Mouse (Mus musculus): ENCODE data around the gene Tmem204. TPM values are rescaled to one million over a fixed set of nuclear protein-coding genes. Genes with fewer than 3 reads are reported as not detected.

Gene Tmem204
- polyA plus RNA-seq, 1 experiment from 2014 or later, result 25.8 TPM

- Histone ChIP-seq H3K4me2 (ENCODE audit: low read depth, low read length) (peak overlapping the region; percentile 45), H3K9ac (ENCODE audit: low read depth, low read length) (peak overlapping the region; percentile 56)
- WGBS, result 58% methylated on average over 13 of the region's 13 CpGs
These were observed 5.5 kb downstream of the Tmem204 start for GRCm38 (mm10) chr17:25077771-25078372.

GRCm38 (mm10) chr17:25076906-25077305 is 6.5 kb downstream of the Tmem204 start:
- Histone ChIP-seq H3K36me3 (ENCODE audit: control insufficient read depth, insufficient read depth, low read length) (no peaks in the 10 kb centered on the region), H3K9ac (ENCODE audit: low read depth, low read length) (no peak overlapping the region), H3K4me3 (ENCODE audit: low read length) (no peak overlapping the region), H3K9me3 (ENCODE audit: control insufficient read depth, low read length) (no peaks in the 10 kb centered on the region), H3K4me2 (ENCODE audit: low read depth, low read length) (no peak overlapping the region), H3K4me1 (ENCODE audit: control insufficient read depth, insufficient read depth, low read length) (peaks cover 19% of the 10 kb centered on the region), H3K27ac (ENCODE audit: low read length) (no peak overlapping the region), H3K27me3 (replicated peaks; ENCODE audit: control insufficient read depth, insufficient read depth, low read length) (no peaks in the 10 kb centered on the region)
- no peak for ATAC-seq
- 86% methylated on average over 4 of the region's 4 CpGs for whole genome bisulfite sequencing

More at GRCm38 (mm10) chr17:25077771-25078372, 5.5 kb downstream of the Tmem204 start:
- Histone ChIP-seq H3K27me3 (replicated peaks; ENCODE audit: control insufficient read depth, insufficient read depth, low read length) (no peaks in the 10 kb centered on the region), H3K36me3 (ENCODE audit: control insufficient read depth, insufficient read depth, low read length) (no peaks in the 10 kb centered on the region), H3K9me3 (ENCODE audit: control insufficient read depth, low read length) (no peaks in the 10 kb centered on the region), H3K4me1 (ENCODE audit: control insufficient read depth, insufficient read depth, low read length) (peaks cover 25% of the 10 kb centered on the region), H3K27ac (ENCODE audit: low read length) (peak overlapping the region; percentile 62), H3K4me3 (ENCODE audit: low read length) (peak overlapping the region; percentile 43)
- ATAC-seq, result no peak

DNA sequence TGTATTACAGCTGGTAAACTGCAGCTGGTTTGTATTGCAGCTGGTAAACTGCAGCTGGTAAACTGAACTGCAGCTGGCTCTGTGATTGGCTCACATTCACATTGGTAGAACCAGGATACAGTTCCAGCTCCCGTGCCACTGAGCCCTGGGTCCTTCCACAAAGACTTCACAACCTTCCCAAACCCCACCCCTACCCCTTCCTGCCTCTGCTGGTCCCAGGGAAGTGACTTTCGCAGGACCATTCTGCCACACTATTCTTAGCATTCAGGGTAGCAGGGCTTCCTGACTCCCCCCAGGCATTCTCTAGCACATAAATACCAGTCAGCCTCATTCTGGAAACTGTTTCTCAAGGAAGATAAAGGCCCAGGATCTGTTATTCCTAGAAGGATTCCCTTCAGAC is 14.7 kb downstream of the Tmem204 start:
- Histone ChIP-seq H3K9ac (ENCODE audit: low read depth, low read length) (no peak overlapping the region), H3K4me2 (ENCODE audit: low read depth, low read length) (no peak overlapping the region), H3K27ac (ENCODE audit: low read length) (no peak overlapping the region), H3K4me1 (ENCODE audit: control insufficient read depth, insufficient read depth, low read length) (no peaks in the 10 kb centered on the region), H3K27me3 (replicated peaks; ENCODE audit: control insufficient read depth, insufficient read depth, low read length) (no peaks in the 10 kb centered on the region), H3K36me3 (ENCODE audit: control insufficient read depth, insufficient read depth, low read length) (no peaks in the 10 kb centered on the region), H3K9me3 (ENCODE audit: control insufficient read depth, low read length) (no peaks in the 10 kb centered on the region), H3K4me3 (ENCODE audit: low read length) (no peak overlapping the region)
- WGBS, result 70% methylated on average over 2 of the region's 2 CpGs
- ATAC-seq, result no peak

DNA sequence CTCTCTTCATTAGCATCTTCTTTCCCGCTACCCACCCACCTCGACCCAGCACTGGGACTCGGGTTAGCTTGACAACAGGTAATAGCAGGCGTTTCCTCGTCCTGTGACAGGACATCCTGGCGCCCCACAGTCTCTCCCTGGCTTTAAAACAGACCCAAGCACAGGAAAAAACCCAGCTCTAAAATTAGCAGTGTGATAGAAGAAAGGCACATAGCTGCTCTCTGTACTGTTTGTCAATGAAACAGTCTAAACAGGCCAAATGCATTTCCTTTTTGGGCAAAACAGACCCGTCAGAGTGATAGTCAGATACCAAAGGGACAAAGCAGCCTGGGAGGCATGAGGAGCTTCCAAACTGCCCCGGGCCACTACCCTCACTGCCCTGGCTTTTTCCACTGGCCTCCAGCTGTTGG is 15.9 kb downstream of the Tmem204 start:
- Histone ChIP-seq H3K36me3 (ENCODE audit: control insufficient read depth, insufficient read depth, low read length) (no peaks in the 10 kb centered on the region), H3K27me3 (replicated peaks; ENCODE audit: control insufficient read depth, insufficient read depth, low read length) (no peaks in the 10 kb centered on the region), H3K9me3 (ENCODE audit: control insufficient read depth, low read length) (no peaks in the 10 kb centered on the region), H3K9ac (ENCODE audit: low read depth, low read length) (no peak overlapping the region), H3K4me2 (ENCODE audit: low read depth, low read length) (no peak overlapping the region), H3K27ac (ENCODE audit: low read length) (peak overlapping the region; percentile 49), H3K4me3 (ENCODE audit: low read length) (no peak overlapping the region), H3K4me1 (ENCODE audit: control insufficient read depth, insufficient read depth, low read length) (no peaks in the 10 kb centered on the region)
- 67% methylated on average over 8 of the region's 8 CpGs for WGBS
- no peak for ATAC-seq

- H3K9me3 ChIP-seq (ENCODE audit: control insufficient read depth, low read length), result no peaks in the 10 kb centered on the region
- H3K4me3 ChIP-seq (ENCODE audit: low read length), result no peak overlapping the region
- H3K27me3 ChIP-seq (replicated peaks; ENCODE audit: control insufficient read depth, insufficient read depth, low read length), result no peaks in the 10 kb centered on the region
- 95% methylated on average over 7 of the region's 7 CpGs for WGBS
- H3K4me1 ChIP-seq (ENCODE audit: control insufficient read depth, insufficient read depth, low read length), result no peaks in the 10 kb centered on the region
- H3K4me2 ChIP-seq (ENCODE audit: low read depth, low read length), result no peak overlapping the region
- ATAC-seq, result no peak
- no peak overlapping the region for H3K9ac ChIP-seq (ENCODE audit: low read depth, low read length)
- H3K36me3 ChIP-seq (ENCODE audit: control insufficient read depth, insufficient read depth, low read length), result no peaks in the 10 kb centered on the region
- no peak overlapping the region; the same call in 1 of the 2 replicates for H3K27ac ChIP-seq (ENCODE audit: low read length)
These were observed 16.8 kb downstream of the Tmem204 start for GRCm38 (mm10) chr17:25066595-25066994.

DNA sequence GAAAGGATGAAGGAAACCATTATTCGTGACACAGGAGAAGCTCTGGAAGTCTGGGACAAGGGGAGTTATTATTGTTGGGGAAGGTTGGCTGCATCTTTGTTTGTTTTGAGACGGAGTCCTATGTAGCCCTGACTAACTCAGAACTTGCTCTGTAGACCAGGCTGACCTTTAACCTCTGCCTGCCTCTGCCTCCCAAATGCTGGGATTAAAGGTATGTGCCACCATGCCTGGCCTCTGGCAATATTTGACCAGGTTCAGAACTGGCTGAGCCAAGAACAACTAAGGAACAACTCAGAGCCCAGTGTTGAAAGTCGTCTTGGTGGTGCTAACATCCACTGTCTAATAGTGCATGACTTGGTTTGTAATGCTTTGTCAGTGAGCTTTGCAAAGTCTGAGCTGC is 18.2 kb downstream of the Tmem204 start:
- Histone ChIP-seq H3K9me3 (ENCODE audit: control insufficient read depth, low read length) (no peaks in the 10 kb centered on the region), H3K27ac (ENCODE audit: low read length) (no peak overlapping the region), H3K9ac (ENCODE audit: low read depth, low read length) (no peak overlapping the region), H3K4me3 (ENCODE audit: low read length) (no peak overlapping the region), H3K27me3 (replicated peaks; ENCODE audit: control insufficient read depth, insufficient read depth, low read length) (no peaks in the 10 kb centered on the region), H3K36me3 (ENCODE audit: control insufficient read depth, insufficient read depth, low read length) (no peaks in the 10 kb centered on the region), H3K4me2 (ENCODE audit: low read depth, low read length) (no peak overlapping the region), H3K4me1 (ENCODE audit: control insufficient read depth, insufficient read depth, low read length) (no peaks in the 10 kb centered on the region)
- 83% methylated on average over 3 of the region's 3 CpGs for WGBS
- no peak for ATAC-seq

GRCm38 (mm10) chr17:25064351-25064750 is 19.0 kb downstream of the Tmem204 start:
- Histone ChIP-seq H3K36me3 (ENCODE audit: control insufficient read depth, insufficient read depth, low read length) (no peaks in the 10 kb centered on the region), H3K4me2 (ENCODE audit: low read depth, low read length) (no peak overlapping the region), H3K9ac (ENCODE audit: low read depth, low read length) (no peak overlapping the region), H3K27ac (ENCODE audit: low read length) (no peak overlapping the region), H3K4me3 (ENCODE audit: low read length) (no peak overlapping the region), H3K27me3 (replicated peaks; ENCODE audit: control insufficient read depth, insufficient read depth, low read length) (no peaks in the 10 kb centered on the region), H3K4me1 (ENCODE audit: control insufficient read depth, insufficient read depth, low read length) (no peaks in the 10 kb centered on the region), H3K9me3 (ENCODE audit: control insufficient read depth, low read length) (no peaks in the 10 kb centered on the region)
- 62% methylated on average over 9 of the region's 9 CpGs for WGBS
- ATAC-seq, result 0 out of 2 replicates have a peak, but pooled peaks have one; percentile 46

DNA sequence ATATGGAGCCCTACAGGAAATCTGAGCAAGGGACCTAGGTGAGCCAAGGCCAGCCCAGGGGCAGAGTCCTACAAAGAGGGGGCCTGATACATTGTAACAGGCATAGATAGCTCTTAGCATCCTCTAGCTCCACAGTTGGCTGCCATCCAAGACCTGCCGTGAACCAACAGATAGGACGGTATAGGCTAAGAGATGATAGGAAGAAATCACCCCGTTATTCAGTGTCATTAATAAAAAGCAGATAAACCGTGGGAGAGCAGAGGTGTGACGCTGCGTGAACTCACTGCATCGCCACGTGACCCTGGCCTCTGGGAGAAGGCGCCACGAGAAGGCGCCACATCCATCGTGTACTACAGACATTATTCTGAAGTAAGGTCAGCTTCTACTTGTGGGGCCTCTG is 19.5 kb downstream of the Tmem204 start:
- ATAC-seq, result 0 out of 2 replicates have a peak, but pooled peaks have one; percentile 40
- Histone ChIP-seq H3K27me3 (replicated peaks; ENCODE audit: control insufficient read depth, insufficient read depth, low read length) (no peaks in the 10 kb centered on the region), H3K9me3 (ENCODE audit: control insufficient read depth, low read length) (no peaks in the 10 kb centered on the region), H3K4me1 (ENCODE audit: control insufficient read depth, insufficient read depth, low read length) (no peaks in the 10 kb centered on the region), H3K4me2 (ENCODE audit: low read depth, low read length) (no peak overlapping the region), H3K4me3 (ENCODE audit: low read length) (no peak overlapping the region), H3K27ac (ENCODE audit: low read length) (no peak overlapping the region), H3K9ac (ENCODE audit: low read depth, low read length) (no peak overlapping the region), H3K36me3 (ENCODE audit: control insufficient read depth, insufficient read depth, low read length) (no peaks in the 10 kb centered on the region)
- WGBS, result 78% methylated on average over 12 of the region's 12 CpGs

GRCm38 (mm10) chr17:25063261-25063660 is 20.1 kb downstream of the Tmem204 start:
- WGBS, result 81% methylated on average over 4 of the region's 4 CpGs
- ATAC-seq, result no peak
- no peaks in the 10 kb centered on the region for H3K36me3 ChIP-seq (ENCODE audit: control insufficient read depth, insufficient read depth, low read length)
- H3K4me3 ChIP-seq (ENCODE audit: low read length), result no peak overlapping the region
- H3K4me1 ChIP-seq (ENCODE audit: control insufficient read depth, insufficient read depth, low read length), result no peaks in the 10 kb centered on the region
- no peaks in the 10 kb centered on the region for H3K27me3 ChIP-seq (replicated peaks; ENCODE audit: control insufficient read depth, insufficient read depth, low read length)
- H3K27ac ChIP-seq (ENCODE audit: low read length), result no peak overlapping the region
- H3K4me2 ChIP-seq (ENCODE audit: low read depth, low read length), result no peak overlapping the region
- H3K9ac ChIP-seq (ENCODE audit: low read depth, low read length), result no peak overlapping the region
- H3K9me3 ChIP-seq (ENCODE audit: control insufficient read depth, low read length), result no peaks in the 10 kb centered on the region

- ATAC-seq, result no peak
- Histone ChIP-seq H3K36me3 (ENCODE audit: control insufficient read depth, insufficient read depth, low read length) (peaks cover 3% of the 10 kb centered on the region; the same call in 1 of the 2 replicates), H3K9ac (ENCODE audit: low read depth, low read length) (no peak overlapping the region), H3K4me3 (ENCODE audit: low read length) (no peak overlapping the region), H3K27ac (ENCODE audit: low read length) (no peak overlapping the region), H3K4me1 (ENCODE audit: control insufficient read depth, insufficient read depth, low read length) (no peaks in the 10 kb centered on the region), H3K27me3 (replicated peaks; ENCODE audit: control insufficient read depth, insufficient read depth, low read length) (no peaks in the 10 kb centered on the region), H3K4me2 (ENCODE audit: low read depth, low read length) (no peak overlapping the region), H3K9me3 (ENCODE audit: control insufficient read depth, low read length) (no peaks in the 10 kb centered on the region)
- 86% methylated on average over 6 of the region's 6 CpGs for WGBS
These were observed 26.4 kb downstream of the Tmem204 start for GRCm38 (mm10) chr17:25057041-25057440.

Data from intestine, embryonic 16.5 days (tissue).